Mouse (Mus musculus) C2C12 (cell line): Measurements from ENCODE around the gene Sfrp5. TPM values are rescaled to one million over a fixed set of nuclear protein-coding genes. Genes with fewer than 3 reads are reported as not detected.

Source experiments
- H3K27me3 ChIP-seq: one replicate; pipeline ENCODE4 v1.6.1; 2011; ENCODE audit not compliant: control insufficient read depth, insufficient read depth, insufficient read length
- H3K36me3 ChIP-seq: one replicate; pipeline ENCODE4 v1.6.1; 2011; ENCODE audit not compliant: control insufficient read depth, insufficient read depth
- H3K4me3 ChIP-seq: one replicate; pipeline ENCODE4 v1.5.1; 2011; ENCODE audit warnings: mild to moderate bottlenecking, control low read depth; ENCODE audit not compliant: poor library complexity, insufficient read depth, severe bottlenecking
- H3K79me2 ChIP-seq: one replicate; pipeline ENCODE4 v1.6.1; 2011; ENCODE audit not compliant: control insufficient read depth, insufficient read depth
- H3K79me3 ChIP-seq: one replicate; pipeline ENCODE4 v1.6.1; 2011; ENCODE audit warnings: low read depth, control low read depth
- H3ac ChIP-seq: one replicate; pipeline ENCODE3; 2011; ENCODE audit warnings: low read depth; ENCODE audit not compliant: control insufficient read depth, insufficient read length
- CEBPB ChIP-seq: IDR thresholded peaks from one replicate; pipeline ENCODE4 v1.6.1; 2011; ENCODE audit warnings: low read depth, mild to moderate bottlenecking, control low read depth, moderate library complexity
- CTCF ChIP-seq: IDR thresholded peaks from one replicate; pipeline ENCODE4 v1.5.1; 2011; ENCODE audit not compliant: control insufficient read depth, insufficient read depth, insufficient read length
- FOSL1 ChIP-seq: IDR thresholded peaks from one replicate; pipeline ENCODE4 v1.8.0; 2011; ENCODE audit warnings: mild to moderate bottlenecking, low read length; ENCODE audit not compliant: poor library complexity, insufficient read depth, severe bottlenecking
- MAX ChIP-seq: IDR thresholded peaks from one replicate; pipeline ENCODE4 v1.6.1; 2011; ENCODE audit warnings: mild to moderate bottlenecking, control low read depth
- MYOD1 ChIP-seq: IDR thresholded peaks from one replicate; pipeline ENCODE4 v1.6.1; 2011; ENCODE audit warnings: low read depth; ENCODE audit not compliant: control insufficient read depth, insufficient read length
- MYOG ChIP-seq: IDR thresholded peaks from one replicate; pipeline ENCODE4 v1.6.1; 2011; ENCODE audit not compliant: control insufficient read depth, insufficient read length; ENCODE audit errors: extremely low read depth
- USF1 ChIP-seq: IDR thresholded peaks from one replicate; pipeline ENCODE4 v1.6.1; 2011; ENCODE audit warnings: low read depth, mild to moderate bottlenecking, control low read depth, moderate library complexity
- polyA plus RNA-seq: library from polyadenylated mRNA; unstranded; fragments of >200 nt; fragmentation: generic; extraction: Trizol; gene quantifications from one replicate; pipeline ENCODE4 v1.2.1, GENCODE M21; 2012; ENCODE audit warnings: missing spikeins

Gene Sfrp5
- polyA plus RNA-seq, 1 experiment: not detected

DNA sequence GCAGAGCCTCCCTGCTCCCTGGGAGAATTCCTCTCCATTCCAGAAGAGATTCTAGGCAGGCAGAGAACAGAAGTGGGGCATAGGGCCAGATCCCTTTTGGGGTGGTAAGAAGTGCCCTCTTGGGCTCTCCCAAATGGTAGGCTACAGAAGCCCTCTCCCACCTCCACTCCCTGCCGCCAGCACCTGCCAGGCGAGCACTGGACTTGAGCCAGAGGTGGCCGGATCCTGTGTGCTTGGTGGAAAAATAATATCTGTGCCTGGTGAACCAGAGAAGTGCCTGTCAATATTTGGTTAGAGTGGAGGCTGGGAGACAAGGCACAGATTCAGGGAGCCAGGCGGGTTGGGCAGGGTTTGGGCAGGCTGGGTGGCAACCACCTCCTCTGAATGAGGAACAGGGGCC, 5.7 kb downstream of the Sfrp5 start:
- peaks cover under 1% of the 10 kb centered on the region for H3K36me3 ChIP-seq
- H3K79me2 ChIP-seq: no peaks in the 10 kb centered on the region
- TF ChIP-seq CTCF (no peak), USF1 (no peak), MAX (no peak), MYOD1 (no peak), CEBPB (no peak), MYOG (no peak), FOSL1 (no peak)
- H3ac ChIP-seq: no peak overlapping the region
- no peak overlapping the region for H3K4me3 ChIP-seq
- peaks cover 52% of the 10 kb centered on the region for H3K27me3 ChIP-seq
- H3K79me3 ChIP-seq: no peaks in the 10 kb centered on the region

DNA sequence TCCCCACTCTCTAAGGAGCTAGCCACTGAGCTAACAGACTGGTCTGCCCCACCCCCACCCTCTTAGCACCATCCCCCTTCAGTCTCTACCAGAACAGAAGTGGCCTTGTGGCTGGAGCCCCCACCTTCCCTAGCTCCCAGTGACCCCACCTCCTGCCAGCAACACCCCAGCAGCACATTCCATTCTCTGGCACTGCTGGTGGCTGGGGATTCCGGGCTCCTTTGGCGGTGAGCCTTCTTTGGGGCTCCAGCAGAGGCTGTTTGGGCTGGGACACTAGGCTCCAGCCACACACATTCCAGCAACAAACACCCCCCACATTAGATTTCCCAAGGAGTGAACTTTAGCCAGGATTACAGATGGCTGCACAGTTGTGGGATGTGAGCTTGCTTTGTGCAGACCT, 8.7 kb downstream of the Sfrp5 start:
- H3ac ChIP-seq: no peak overlapping the region
- no peak for TF ChIP-seq MAX
- TF ChIP-seq USF1: no peak
- no peak for TF ChIP-seq FOSL1
- no peak for TF ChIP-seq CEBPB
- no peak for TF ChIP-seq CTCF
- TF ChIP-seq MYOD1: no peak
- TF ChIP-seq MYOG: no peak
- peaks cover 21% of the 10 kb centered on the region for H3K27me3 ChIP-seq

DNA sequence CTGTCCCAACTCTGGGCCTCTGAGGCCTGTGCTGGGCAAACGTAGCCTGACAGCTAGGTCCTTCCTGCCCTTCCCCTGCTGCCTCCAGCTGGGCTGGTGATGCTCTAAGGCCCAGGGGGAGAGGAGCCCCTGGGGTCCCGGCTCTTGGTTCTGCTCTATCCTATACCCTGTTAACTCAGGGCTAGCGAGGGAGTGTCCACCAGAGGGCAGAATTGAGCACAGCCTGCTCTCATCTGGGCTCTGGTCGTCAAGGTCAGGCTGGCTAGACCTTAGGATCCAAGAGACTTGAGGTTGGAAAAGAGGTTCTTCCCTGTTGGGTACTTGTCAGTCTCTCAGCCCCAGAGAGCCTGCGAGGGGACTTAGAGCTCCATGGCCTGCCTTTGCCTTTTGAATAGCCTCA, 11.6 kb downstream of the Sfrp5 start:
- Histone ChIP-seq H3K27me3 (no peaks in the 10 kb centered on the region), H3K4me3 (no peak overlapping the region), H3K36me3 (peaks cover 12% of the 10 kb centered on the region), H3ac (no peak overlapping the region), H3K79me3 (no peaks in the 10 kb centered on the region), H3K79me2 (no peaks in the 10 kb centered on the region)
- TF ChIP-seq CTCF (peak; percentile 69), MAX (no peak)

More for the DNA sequence above, 8.7 kb downstream of the Sfrp5 start:
- H3K4me3 ChIP-seq: no peak overlapping the region
- peaks cover 9% of the 10 kb centered on the region for H3K36me3 ChIP-seq
- no peaks in the 10 kb centered on the region for H3K79me2 ChIP-seq
- no peaks in the 10 kb centered on the region for H3K79me3 ChIP-seq

DNA sequence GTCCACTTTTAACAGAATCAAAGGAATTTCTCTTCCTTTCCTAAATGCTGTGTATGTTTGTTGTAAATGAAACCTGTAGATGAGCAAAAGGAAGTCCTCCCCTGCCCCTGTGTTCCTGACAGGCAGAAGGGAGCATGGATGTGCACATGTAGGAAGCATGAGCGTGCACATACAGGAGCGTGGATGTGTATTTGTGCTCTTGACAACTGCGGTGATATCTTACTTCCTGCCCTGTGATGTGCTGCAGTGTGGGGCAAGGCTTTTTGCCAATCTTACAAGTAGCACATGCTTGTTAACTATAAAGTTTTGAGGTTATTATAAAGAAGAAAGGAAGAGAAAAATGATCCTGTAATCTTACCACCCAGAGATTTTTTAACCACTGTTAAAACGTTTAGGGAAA, 12.3 kb downstream of the Sfrp5 start:
- H3K27me3 ChIP-seq: no peaks in the 10 kb centered on the region
- no peak overlapping the region for H3K4me3 ChIP-seq
- H3K79me3 ChIP-seq: no peaks in the 10 kb centered on the region
- H3ac ChIP-seq: no peak overlapping the region
- no peaks in the 10 kb centered on the region for H3K79me2 ChIP-seq
- H3K36me3 ChIP-seq: peaks cover 19% of the 10 kb centered on the region
- TF ChIP-seq CEBPB (no peak), MYOD1 (no peak), CTCF (no peak), MAX (no peak), USF1 (no peak), FOSL1 (no peak), MYOG (no peak)

DNA sequence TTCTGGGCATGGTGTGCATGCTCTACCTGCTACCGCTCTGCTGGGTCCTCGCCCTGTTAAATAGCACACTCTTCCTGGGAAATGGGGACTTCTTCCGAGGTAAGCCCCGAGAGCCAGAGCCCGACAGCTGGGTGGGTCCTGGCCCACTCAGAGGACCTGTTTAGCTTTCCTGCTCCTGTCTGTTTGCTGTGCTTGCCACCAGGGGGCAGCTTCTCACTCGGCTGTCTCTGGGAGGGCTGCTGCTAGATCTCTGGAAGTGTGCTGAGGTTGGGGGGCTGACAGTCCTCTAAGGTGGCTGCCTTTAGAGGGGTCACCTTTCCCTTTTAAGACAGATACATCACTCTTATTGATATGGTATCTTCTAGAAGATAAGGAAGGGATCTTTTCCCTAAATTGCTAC, 19.4 kb downstream of the Sfrp5 start:
- Histone ChIP-seq H3K4me3 (no peak overlapping the region), H3K27me3 (no peaks in the 10 kb centered on the region), H3K79me3 (no peaks in the 10 kb centered on the region), H3ac (no peak overlapping the region), H3K36me3 (peaks cover 25% of the 10 kb centered on the region), H3K79me2 (no peaks in the 10 kb centered on the region)
- TF ChIP-seq USF1: no peak
- peak; percentile 19 for TF ChIP-seq CTCF
- TF ChIP-seq MYOD1: no peak

DNA sequence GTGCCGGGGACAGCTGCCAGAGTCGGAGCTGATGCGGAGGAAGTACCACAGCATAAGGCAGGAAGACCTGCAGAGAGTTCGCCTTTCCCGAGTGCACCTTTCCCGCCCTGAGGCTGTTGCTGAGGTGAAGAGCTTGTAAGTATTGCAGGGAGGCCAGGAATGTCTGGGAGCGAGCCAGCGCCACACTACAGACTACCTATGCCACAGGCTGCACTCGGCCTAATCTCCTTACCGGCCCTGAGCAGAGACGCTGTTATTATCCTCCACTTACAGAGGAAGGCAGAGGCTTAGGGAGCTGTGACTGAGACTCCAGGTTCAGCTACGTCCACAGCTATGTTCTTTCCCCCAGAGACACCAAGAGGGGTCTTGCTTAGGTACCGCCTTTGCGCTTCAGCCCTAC, 22.7 kb downstream of the Sfrp5 start:
- TF ChIP-seq USF1 (no peak), MYOD1 (no peak), MAX (no peak), CEBPB (no peak), FOSL1 (no peak), MYOG (no peak), CTCF (no peak)

More for the DNA sequence above, 22.7 kb downstream of the Sfrp5 start:
- Histone ChIP-seq H3K27me3 (no peaks in the 10 kb centered on the region), H3K36me3 (peaks cover 15% of the 10 kb centered on the region), H3K79me2 (no peaks in the 10 kb centered on the region), H3K4me3 (no peak overlapping the region), H3ac (no peak overlapping the region), H3K79me3 (no peaks in the 10 kb centered on the region)
